Mouse (Mus musculus): ENCODE data around the gene Cab39.
"Not testable (repeated sequence)": the region's sequence is repeated elsewhere in the genome, so short reads cannot be mapped to it uniquely, and the experiment has no call there.

Cab39 gene

GRCm38 (mm10) chr1:85779428-85780180, 13.6 kb upstream of the Cab39 start:
- no peak for DNase-seq (ENCODE audit: inconsistent age in 2 of 2, low spot score in 1 of 2)

GRCm38 (mm10) chr1:85790565-85790964, 2.7 kb upstream of the Cab39 start:
- DNase-seq (ENCODE audit: inconsistent age in 2 of 2, low spot score in 1 of 2), result no peak

GRCm38 (mm10) chr1:85791476-85791875, 1.8 kb upstream of the Cab39 start:
- DNase-seq (ENCODE audit: inconsistent age in 2 of 2, low spot score in 1 of 2), result no peak

DNA sequence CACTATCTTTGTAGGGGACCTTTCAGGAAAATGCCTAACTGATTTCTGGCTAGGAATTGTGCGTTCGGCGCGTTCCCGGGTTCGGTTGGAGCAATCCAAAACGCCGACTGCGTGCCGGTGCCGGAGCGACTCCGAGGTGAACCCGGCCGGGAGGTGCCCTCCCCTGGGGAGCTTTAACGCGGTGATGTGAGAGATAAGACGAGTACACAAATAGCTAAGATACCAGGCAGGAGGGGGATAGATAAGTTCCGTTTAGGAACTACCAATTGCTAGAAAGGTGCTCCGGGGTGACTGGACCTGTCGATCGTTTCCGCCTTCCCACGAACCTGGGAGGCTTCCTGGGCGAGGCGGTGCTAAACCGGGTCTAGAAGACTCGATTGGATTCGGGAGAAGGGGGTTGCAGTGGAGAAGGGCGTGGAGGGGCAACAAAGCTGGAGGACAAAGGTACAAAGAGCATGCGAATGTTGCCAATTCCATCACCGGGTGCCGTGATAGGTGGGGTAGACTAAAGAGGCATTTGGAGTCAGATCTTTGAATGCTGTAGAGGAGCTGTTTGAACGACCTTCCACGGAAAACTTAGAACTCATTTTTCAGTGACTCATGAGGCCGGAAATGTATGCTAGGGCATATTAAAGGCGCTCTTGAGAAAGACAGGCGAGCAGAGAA, 998 bp downstream of the Cab39 start:
- DNase-seq (ENCODE audit: inconsistent age in 2 of 2, low spot score in 1 of 2), result peak; percentile 65 to 93

DNA sequence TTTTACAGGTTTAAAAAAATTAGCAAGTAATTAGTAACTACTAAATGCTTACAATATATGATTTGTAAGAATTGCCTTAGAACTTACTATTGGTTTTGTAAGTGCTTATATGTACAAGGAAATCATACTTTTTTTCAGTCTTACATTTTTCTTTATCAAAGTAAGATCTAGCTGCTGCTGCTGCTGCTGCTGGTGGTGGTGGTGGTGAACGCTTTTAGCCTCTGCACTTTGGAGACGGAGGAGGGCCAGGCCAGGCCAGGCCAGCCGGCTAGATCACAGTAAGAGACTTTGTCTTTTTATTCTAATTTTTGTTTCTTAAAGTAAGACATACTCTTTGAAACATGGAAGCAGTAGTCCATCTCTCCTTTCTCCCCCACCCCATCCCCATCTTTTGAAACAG, 2.0 kb downstream of the Cab39 start:
- no peak for DNase-seq (ENCODE audit: inconsistent age in 2 of 2, low spot score in 1 of 2)

GRCm38 (mm10) chr1:85799776-85800175, 6.5 kb downstream of the Cab39 start:
- DNase-seq (ENCODE audit: inconsistent age in 2 of 2, low spot score in 1 of 2), result no peak

DNA sequence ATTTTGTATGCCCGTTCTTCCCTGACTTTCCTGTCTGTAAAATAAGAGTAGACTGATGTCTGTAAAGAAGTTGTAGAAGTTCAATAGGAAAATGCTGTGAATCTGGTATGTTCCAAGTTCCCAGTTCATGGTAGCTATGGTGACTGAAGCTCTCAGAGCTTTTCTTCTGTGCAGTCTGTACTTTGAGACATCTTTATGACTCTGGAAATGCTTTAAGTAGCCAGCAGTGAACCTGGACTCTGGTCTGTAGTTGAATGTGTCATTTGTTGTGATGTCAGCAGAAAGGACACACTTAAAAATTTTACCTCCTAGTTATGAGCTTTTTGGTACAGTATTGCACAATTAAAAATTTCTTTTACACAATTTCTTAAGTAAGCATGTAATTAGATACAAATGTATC, 9.3 kb downstream of the Cab39 start:
- no peak for DNase-seq (ENCODE audit: inconsistent age in 2 of 2, low spot score in 1 of 2)

DNA sequence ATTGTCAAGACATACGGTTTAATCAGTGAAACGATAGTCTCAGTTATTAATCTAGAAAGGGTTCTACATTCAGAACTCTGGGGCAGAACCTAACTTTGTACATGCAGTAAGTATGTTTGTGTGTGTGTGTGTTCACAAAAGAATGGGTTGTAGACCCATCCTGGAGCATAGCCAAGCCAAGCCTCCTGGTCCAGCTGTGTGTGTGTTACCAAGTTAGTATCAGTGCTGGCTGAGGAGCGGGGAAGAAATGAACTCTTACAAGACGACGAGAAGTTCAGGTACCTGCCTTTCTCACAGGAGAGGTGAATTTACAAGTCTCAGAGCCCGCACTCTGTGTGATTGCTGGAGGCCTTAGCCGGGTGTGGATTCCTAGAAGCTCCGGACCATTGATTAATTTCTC, 11.3 kb downstream of the Cab39 start:
- no peak for DNase-seq (ENCODE audit: inconsistent age in 2 of 2, low spot score in 1 of 2)

DNA sequence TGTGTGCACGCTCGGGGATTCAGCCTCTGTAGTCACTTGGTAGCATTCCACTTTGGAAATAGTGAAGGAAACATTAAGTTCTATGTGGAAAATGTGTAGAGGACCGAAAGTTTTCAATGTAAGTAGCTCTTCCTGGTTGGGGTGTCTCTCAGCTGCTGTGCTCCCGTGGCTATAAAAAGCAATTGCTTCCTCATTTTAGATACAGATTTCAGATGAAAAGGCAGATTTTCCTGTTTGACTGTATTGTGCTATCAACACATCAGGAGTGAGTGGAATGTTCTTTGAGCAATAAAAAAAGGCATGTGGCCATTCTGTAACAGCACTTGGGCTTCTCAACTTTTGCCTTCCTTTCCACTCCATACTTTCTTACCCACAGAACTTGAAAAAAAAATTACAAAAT, 16.0 kb downstream of the Cab39 start:
- no peak for DNase-seq (ENCODE audit: inconsistent age in 2 of 2, low spot score in 1 of 2)

- peak in 1 of 2 experiments; percentile 67 for DNase-seq (ENCODE audit: inconsistent age in 2 of 2, low spot score in 1 of 2)
Observed at GRCm38 (mm10) chr1:85810343-85810742, 17.1 kb downstream of the Cab39 start.

DNA sequence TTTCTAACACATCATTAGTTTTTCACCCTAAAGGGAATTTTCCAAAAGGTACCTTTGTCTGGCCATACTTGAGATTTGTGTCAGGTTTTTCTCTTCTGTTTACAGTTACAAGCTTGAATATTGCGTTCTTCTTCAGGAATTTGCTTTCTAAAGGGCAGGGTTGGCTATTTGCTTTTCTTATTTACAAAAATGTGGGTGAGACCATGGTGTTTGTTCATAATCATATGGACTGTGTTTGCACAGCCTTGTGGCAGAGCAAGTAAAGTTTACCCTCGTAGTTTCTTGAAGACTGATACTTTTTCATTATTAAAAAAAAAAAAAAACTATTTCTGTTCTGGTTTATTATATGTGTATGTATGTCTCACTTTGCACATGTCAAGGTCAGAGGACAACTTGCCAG, 17.5 kb downstream of the Cab39 start:
- no peak for DNase-seq (ENCODE audit: inconsistent age in 2 of 2, low spot score in 1 of 2)

GRCm38 (mm10) chr1:85814213-85814612, 21.0 kb downstream of the Cab39 start:
- DNase-seq (ENCODE audit: inconsistent age in 2 of 2, low spot score in 1 of 2), result not testable (repeated sequence)

DNA sequence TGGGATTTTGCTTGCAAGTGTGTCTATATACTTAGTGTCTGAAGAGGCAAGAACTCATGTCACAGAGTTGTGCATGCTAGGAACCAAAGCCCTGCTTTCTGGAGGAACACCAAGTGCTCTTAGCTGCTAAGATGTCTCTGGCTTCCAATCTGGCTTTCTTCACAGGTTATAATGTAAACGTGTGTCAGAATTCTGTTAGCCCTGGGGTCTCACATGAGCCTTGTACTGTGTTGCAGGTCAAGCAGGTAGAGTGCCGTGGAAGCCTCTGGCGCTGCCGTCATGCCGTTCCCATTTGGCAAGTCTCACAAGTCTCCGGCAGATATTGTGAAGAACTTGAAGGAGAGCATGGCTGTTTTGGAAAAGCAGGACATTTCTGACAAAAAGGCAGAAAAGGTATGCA, 24.9 kb downstream of the Cab39 start:
- DNase-seq (ENCODE audit: inconsistent age in 2 of 2, low spot score in 1 of 2), result no peak

GRCm38 (mm10) chr1:85819695-85820094, 26.5 kb downstream of the Cab39 start:
- DNase-seq (ENCODE audit: inconsistent age in 2 of 2, low spot score in 1 of 2), result no peak

DNA sequence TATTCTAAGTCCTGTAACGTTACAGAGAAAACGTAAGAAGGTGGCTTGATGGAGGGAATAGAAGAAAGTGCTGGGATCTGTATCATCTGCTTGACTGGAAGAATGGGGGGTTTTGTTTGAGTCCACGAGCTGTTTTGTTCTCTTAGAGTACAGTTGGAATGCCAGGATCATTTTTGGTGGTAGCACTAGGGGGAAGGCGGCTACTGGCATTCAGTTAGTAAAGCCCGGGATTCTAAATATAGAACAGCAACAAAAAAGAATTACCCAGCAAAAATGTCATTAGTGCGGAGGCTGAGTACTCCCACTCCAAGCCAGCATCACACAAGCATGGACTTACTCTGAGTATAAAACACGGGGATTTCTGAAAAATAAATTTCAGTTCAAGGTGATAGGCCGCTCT, 29.0 kb downstream of the Cab39 start:
- DNase-seq (ENCODE audit: inconsistent age in 2 of 2, low spot score in 1 of 2), result no peak

GRCm38 (mm10) chr1:85824905-85825304, 31.7 kb downstream of the Cab39 start:
- no peak for DNase-seq (ENCODE audit: inconsistent age in 2 of 2, low spot score in 1 of 2)

DNA sequence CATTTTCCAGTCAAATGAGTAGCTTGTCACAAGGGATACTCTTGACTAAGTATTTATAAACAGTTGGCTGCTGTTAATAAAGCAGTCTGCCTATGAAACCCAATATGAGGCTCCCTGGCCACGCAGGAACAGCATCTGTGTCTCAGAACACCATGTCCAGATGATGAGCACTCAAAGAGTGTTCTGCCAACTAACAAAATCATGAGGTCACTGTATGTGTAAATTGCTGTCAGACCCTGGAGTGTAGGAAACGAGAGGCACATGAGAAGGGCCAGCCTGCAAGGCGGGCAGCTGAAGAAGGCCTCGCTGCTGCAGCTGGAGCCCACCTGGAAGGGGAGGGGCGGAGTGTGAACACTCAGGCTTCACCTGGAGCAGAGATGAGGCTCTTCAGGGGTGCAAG, 33.9 kb downstream of the Cab39 start:
- DNase-seq (ENCODE audit: inconsistent age in 2 of 2, low spot score in 1 of 2), result no peak

DNA sequence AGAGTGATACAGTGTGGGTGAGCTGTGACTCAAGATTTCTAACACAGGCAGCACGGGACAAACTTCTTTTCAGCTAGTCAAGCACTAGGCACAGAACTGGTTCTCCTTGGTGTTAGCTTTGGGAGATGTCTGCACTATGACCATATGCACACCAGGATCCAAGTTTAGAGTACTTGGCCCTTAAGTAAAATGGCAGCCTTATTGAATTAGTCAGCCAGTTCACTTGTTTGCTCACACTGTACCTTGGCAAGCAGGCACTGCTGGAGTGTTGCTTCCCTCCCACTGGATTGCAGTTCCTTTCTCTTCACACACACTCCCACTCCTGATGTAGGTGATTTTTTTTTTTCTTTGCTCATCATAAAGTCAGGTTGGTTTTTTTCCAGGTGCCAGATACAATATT, 35.8 kb downstream of the Cab39 start:
- DNase-seq (ENCODE audit: inconsistent age in 2 of 2, low spot score in 1 of 2), result no peak

DNA sequence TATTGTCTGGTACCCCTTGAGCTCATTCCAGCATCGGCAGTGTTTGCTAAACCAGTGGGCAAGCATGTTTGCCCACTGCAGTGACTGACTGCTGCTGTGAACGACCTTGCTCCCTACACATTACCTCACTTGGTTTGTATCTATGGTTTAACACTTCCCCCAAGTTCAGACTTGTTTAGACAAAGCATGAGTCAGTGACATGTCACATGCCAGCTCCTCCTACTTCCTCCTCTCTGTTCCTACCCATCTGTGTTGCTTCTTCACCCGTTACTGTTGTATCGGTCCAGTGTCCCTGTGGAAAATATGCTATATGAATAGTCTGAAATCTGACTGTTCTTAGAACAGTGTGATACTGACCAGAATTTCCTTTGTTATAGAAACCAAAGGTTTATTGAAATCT, 44.8 kb downstream of the Cab39 start:
- peak in 1 of 2 experiments; percentile 64 for DNase-seq (ENCODE audit: inconsistent age in 2 of 2, low spot score in 1 of 2)

GRCm38 (mm10) chr1:85839356-85839755, 46.1 kb downstream of the Cab39 start:
- no peak for DNase-seq (ENCODE audit: inconsistent age in 2 of 2, low spot score in 1 of 2)

- no peak for DNase-seq (ENCODE audit: inconsistent age in 2 of 2, low spot score in 1 of 2)
Observed at GRCm38 (mm10) chr1:85839790-85840189, 46.5 kb downstream of the Cab39 start.

GRCm38 (mm10) chr1:85840421-85840820, 47.2 kb downstream of the Cab39 start:
- no peak for DNase-seq (ENCODE audit: inconsistent age in 2 of 2, low spot score in 1 of 2)

GRCm38 (mm10) chr1:85842251-85842650, 49.0 kb downstream of the Cab39 start:
- no peak for DNase-seq (ENCODE audit: inconsistent age in 2 of 2, low spot score in 1 of 2)

Measured in adrenal gland, adult (tissue).